Mouse (Mus musculus) MEL (cell line): Measurements from ENCODE around the gene H2afy.

Experiments
- BHLHE40 ChIP-seq: IDR thresholded peaks from 2 replicates; pipeline ENCODE4 v1.6.1; 2012; ENCODE audit warnings: low read depth, mild to moderate bottlenecking, inconsistent platforms, low read length, improper control_type of control experiment, borderline replicate concordance
- CTCF ChIP-seq, 3 experiments: IDR thresholded peaks in 2 of 3; conservative IDR thresholded peaks in 1 of 3; 2 replicates each; pipeline ENCODE4 v1.5.1; 2011 to 2012; ENCODE audit warnings: low read length in 3 of 3, low read depth in 2 of 3, mild to moderate bottlenecking in 2 of 3, improper control_type of control experiment in 1 of 3, inconsistent platforms in 1 of 3, mixed read lengths in 1 of 3, moderate library complexity in 1 of 3; ENCODE audit not compliant: control insufficient read depth in 1 of 3, insufficient read depth in 1 of 3, poor library complexity in 1 of 3, severe bottlenecking in 1 of 3
- HCFC1 ChIP-seq: IDR thresholded peaks from 2 replicates; pipeline ENCODE4 v1.6.1; 2012; ENCODE audit warnings: low read depth, mild to moderate bottlenecking, inconsistent platforms, low read length, improper control_type of control experiment, moderate library complexity
- JUND ChIP-seq: IDR thresholded peaks from 2 replicates; pipeline ENCODE4 v1.6.1; 2011; ENCODE audit warnings: low read depth, mild to moderate bottlenecking, improper control_type of control experiment, low read length
- MEF2A ChIP-seq: IDR thresholded peaks from 2 replicates; pipeline ENCODE4 v1.6.1; 2014; ENCODE audit warnings: low read depth, mild to moderate bottlenecking, inconsistent platforms, low read length, improper control_type of control experiment; ENCODE audit not compliant: poor library complexity, insufficient replicate concordance, severe bottlenecking; ENCODE audit errors: extremely low read depth
- POLR2A ChIP-seq, 2 experiments: IDR thresholded peaks; 2 replicates each; pipeline ENCODE4 v1.6.1; 2011 to 2012; ENCODE audit warnings: low read length in 2 of 2, mild to moderate bottlenecking in 2 of 2, control low read depth in 1 of 2, improper control_type of control experiment in 1 of 2, low read depth in 1 of 2, moderate library complexity in 1 of 2; ENCODE audit not compliant: control insufficient read depth in 1 of 2, insufficient read depth in 1 of 2, poor library complexity in 1 of 2
- POLR2AphosphoS2 ChIP-seq: IDR thresholded peaks from 2 replicates; pipeline ENCODE4 v1.6.1; 2011; ENCODE audit warnings: low read length, improper control_type of control experiment
- TAL1 ChIP-seq: IDR thresholded peaks from 2 replicates; pipeline ENCODE4 v1.6.1; 2012; ENCODE audit warnings: mild to moderate bottlenecking, inconsistent platforms, low read length, moderate library complexity, mixed read lengths
- ZKSCAN1 ChIP-seq: IDR thresholded peaks from 2 replicates; pipeline ENCODE4 v1.6.1; 2012; ENCODE audit warnings: low read depth, mild to moderate bottlenecking, inconsistent platforms, low read length, improper control_type of control experiment, moderate library complexity

GRCm38 (mm10) chr13:56164372-56164771, 28.2 kb upstream of the H2afy start:
- TF ChIP-seq POLR2A (IDR thresholded peaks at IDR 0.05; ENCODE audit: control insufficient read depth in 1 of 2, insufficient read depth in 1 of 2, low read depth in 1 of 2, low read length in 2 of 2, poor library complexity in 1 of 2) (no peak), CTCF (IDR thresholded peaks at IDR 0.05 in 2 of 3, conservative IDR thresholded peaks at IDR 0.05 in 1 of 3; ENCODE audit: control insufficient read depth in 1 of 3, insufficient read depth in 1 of 3, low read depth in 2 of 3, low read length in 3 of 3, poor library complexity in 1 of 3, severe bottlenecking in 1 of 3) (no peak), HCFC1 (no peak), ZKSCAN1 (no peak), BHLHE40 (no peak), TAL1 (no peak), POLR2AphosphoS2 (no peak), MEF2A (no peak), JUND (no peak)
